ENCODE assay signal across 12 mouse cellular contexts in the genomic region with DNA sequence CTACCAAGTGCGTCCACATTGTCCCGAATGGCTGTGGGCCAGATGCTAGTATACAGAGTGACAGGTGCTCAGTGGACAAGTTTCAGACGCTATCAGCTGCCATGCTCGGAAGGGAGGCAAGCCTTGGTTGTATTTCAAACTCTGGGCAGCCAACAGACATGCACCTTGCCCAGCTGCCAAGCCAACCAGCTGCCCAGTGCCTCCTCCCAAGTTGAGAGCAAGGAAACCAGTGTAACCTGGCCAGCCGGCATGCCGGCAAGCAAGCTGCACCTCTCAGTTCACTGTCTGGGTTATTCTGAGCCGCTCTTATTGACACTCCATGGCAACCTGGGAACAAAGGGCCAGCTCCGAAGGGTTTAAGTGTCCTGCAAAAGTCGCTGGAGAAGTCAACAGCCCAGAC. TPM values are rescaled to one million over a fixed set of nuclear protein-coding genes. Genes with fewer than 3 reads are reported as not detected.
DNase-seq lines count a peak whose midpoint lies in the region; ATAC-seq and TF ChIP-seq lines count a peak whose summit lies in the region.
"Had no signal": no experiment of that assay in that cellular context is flagged by ENCODE, and none has a peak within 500 bp of the region (broad histone marks: within the 10 kb centered on the region; RNA-seq: fewer than 3 reads in every experiment).

No protein-coding gene starts in this region.

- no peak overlapping the region for H3K9ac ChIP-seq in heart, adult 2 months (ENCODE audit: low read depth, low read length)
- H3K9ac ChIP-seq in stomach, embryonic 16.5 days (ENCODE audit: low read length) = no peak overlapping the region
- H3K9ac ChIP-seq in neural tube, embryonic 15.5 days (replicated peaks) = no peak overlapping the region

- TF ChIP-seq POLR2A in heart, adult 2 months (IDR thresholded peaks at IDR 0.05; ENCODE audit: insufficient read depth, low read depth, low read length) = no peak

- H3K79me2 ChIP-seq in heart, adult 2 months (replicated peaks; ENCODE audit: control insufficient read depth, insufficient read depth, low read length) = peaks cover 3% of the 10 kb centered on the region

- H3K27me3 ChIP-seq in heart, adult 2 months (ENCODE audit: control insufficient read depth, insufficient read depth, low read length) = no peaks in the 10 kb centered on the region
- H3K27me3 ChIP-seq in stomach, embryonic 16.5 days (ENCODE audit: control insufficient read depth, insufficient read depth, low read length) = no peaks in the 10 kb centered on the region
- H3K27me3 ChIP-seq in neural tube, embryonic 15.5 days (replicated peaks) = no peaks in the 10 kb centered on the region

- no peaks in the 10 kb centered on the region for H3K9me3 ChIP-seq in stomach, embryonic 16.5 days (replicated peaks; ENCODE audit: control insufficient read depth, low read length)
- no peaks in the 10 kb centered on the region for H3K9me3 ChIP-seq in neural tube, embryonic 15.5 days (replicated peaks)

- 0 out of 2 replicates have a peak, but pooled peaks have one; percentile 21 for TF ChIP-seq EP300 in heart, adult 2 months (IDR thresholded peaks at IDR 0.05; ENCODE audit: insufficient read depth, low read depth, low read length)

- H3K4me2 ChIP-seq in stomach, embryonic 16.5 days (ENCODE audit: low read depth, low read length) = no peak overlapping the region
- H3K4me2 ChIP-seq in neural tube, embryonic 15.5 days = no peak overlapping the region

- no peak overlapping the region for H3K4me3 ChIP-seq in heart, adult 2 months
- H3K4me3 ChIP-seq in stomach, embryonic 16.5 days (replicated peaks; ENCODE audit: low read length) = no peak overlapping the region
- no peak overlapping the region for H3K4me3 ChIP-seq in neural tube, embryonic 15.5 days (replicated peaks)

- H3K27ac ChIP-seq in heart, adult 2 months = peak overlapping the region; percentile 58
- peak overlapping the region; percentile 32; the same call in 1 of the 2 replicates for H3K27ac ChIP-seq in stomach, embryonic 16.5 days (ENCODE audit: low read length)
- no peak overlapping the region for H3K27ac ChIP-seq in neural tube, embryonic 15.5 days (replicated peaks)
- H3K27ac ChIP-seq: hindbrain, postnatal 0 days had no signal

- intact Hi-C loops in left cerebral cortex, postnatal 4 days (cut with DNase I) = no loop called here
- intact Hi-C loops in heart, adult 2 months (cut with DNase I) = loop anchor here (2.0 kb wide), 1 partner anchor 78 kb away; a partner anchor contains a TSS

- H3K36me3 ChIP-seq in heart, adult 2 months (ENCODE audit: control insufficient read depth, insufficient read depth, low read length) = peaks cover 2% of the 10 kb centered on the region
- H3K36me3 ChIP-seq in stomach, embryonic 16.5 days (ENCODE audit: control insufficient read depth, insufficient read depth, low read length) = no peaks in the 10 kb centered on the region
- H3K36me3 ChIP-seq in neural tube, embryonic 15.5 days = no peaks in the 10 kb centered on the region

- 59% methylated on average over 9 of the region's 9 CpGs for WGBS in heart, adult 2 months
- 80% methylated on average over 9 of the region's 9 CpGs for WGBS in stomach, embryonic 16.5 days
- WGBS in neural tube, embryonic 15.5 days = 77% methylated on average over 9 of the region's 9 CpGs

- ATAC-seq in stomach, embryonic 16.5 days (ENCODE audit: insufficient read depth, low FRiP score) = no peak
- no peak for ATAC-seq in neural tube, embryonic 15.5 days (ENCODE audit: low FRiP score)
- ATAC-seq: activated CD4-positive, CD25-positive, alpha-beta regulatory T cell, adult 4 months; hindbrain, postnatal 0 days had no signal

- TF ChIP-seq CTCF in heart, adult 2 months (IDR thresholded peaks at IDR 0.05) = no peak

- H3K4me1 ChIP-seq in heart, adult 2 months (ENCODE audit: control insufficient read depth, insufficient read depth, low read length) = peaks cover 17% of the 10 kb centered on the region
- peaks cover 43% of the 10 kb centered on the region for H3K4me1 ChIP-seq in stomach, embryonic 16.5 days (ENCODE audit: control insufficient read depth, insufficient read depth, low read length)
- peaks cover 27% of the 10 kb centered on the region for H3K4me1 ChIP-seq in neural tube, embryonic 15.5 days

- DNase-seq in left cerebral cortex, postnatal 4 days = peak; percentile 22
- no peak for DNase-seq in left cerebral cortex, adult 18-20 months (ENCODE audit: low spot score in 2 of 2)
- DNase-seq in heart, adult 2 months = peak; percentile 52 to 81
- DNase-seq in kidney, postnatal 10 days = peak; percentile 31
- DNase-seq in layer of hippocampus, adult 18-20 months (ENCODE audit: low spot score in 2 of 2) = no peak
- no peak for DNase-seq in ovary, postnatal 14 days (ENCODE audit: low spot score)
- DNase-seq: midbrain, embryonic 14.5 days had no signal

RNA-seq across cellular contexts. Expression of a gene that starts 19.4 kb away (rescaled TPM):
- not detected for total RNA-seq in left cerebral cortex, postnatal 4 days (2021)
- not detected for total RNA-seq in left cerebral cortex, adult 18-20 months (2021)
- not detected for total RNA-seq in heart, adult 2 months (2021)
- polyA plus RNA-seq in heart, adult 2 months (2012; rRNA removed) = not detected in 2 replicates
- polyA plus RNA-seq in stomach, embryonic 16.5 days (2015; fragmentation: Nextera tagmentation; extraction: Ambion mirVana) = not detected in 2 replicates
- not detected in 2 replicates for polyA plus RNA-seq in neural tube, embryonic 15.5 days (2015; fragmentation: Nextera tagmentation; extraction: Ambion mirVana)
- total RNA-seq in layer of hippocampus, adult 18-20 months (2021) = not detected
- total RNA-seq: hindbrain, postnatal 0 days had no signal
- polyA plus RNA-seq: activated CD4-positive, CD25-positive, alpha-beta regulatory T cell, adult 4 months; hindbrain, postnatal 0 days; limb, embryonic 14.5 days; midbrain, embryonic 14.5 days had no signal

Comparison
In these comparisons a context has a peak if more than half of its experiments do, and no peak if none do; other contexts are left out.
1. DNase-seq: peak in left cerebral cortex, postnatal 4 days (single experiment), heart, adult 2 months (2 of 2) and kidney, postnatal 10 days (single experiment); none in left cerebral cortex, adult 18-20 months (0 of 2), layer of hippocampus, adult 18-20 months (0 of 2) and ovary, postnatal 14 days (single experiment).